Mouse (Mus musculus) heart, adult 8-10 months (tissue): Measurements from ENCODE around the gene Gtpbp8. TPM values are rescaled to one million over a fixed set of nuclear protein-coding genes. Genes with fewer than 3 reads are reported as not detected.

ENCODE experiments used
- DNase-seq: peaks from one replicate; pipeline ENCODE4 v3.0.0; 2022; ENCODE audit warnings: low spot score
- total RNA-seq, 4 experiments: library from RNA; stranded (reverse); gene quantifications; 2 replicates each; pipeline ENCODE4 v1.2.4; 2022

Gene Gtpbp8
- total RNA-seq, 4 experiments from 2014 or later, result 9.6 to 11.7 (median 10.9) TPM

GRCm38 (mm10) chr16:44725286-44726223 lies 20.6 kb downstream of the Gtpbp8 start:
- peak; percentile 83 for DNase-seq

GRCm38 (mm10) chr16:44724847-44725246 lies 21.3 kb downstream of the Gtpbp8 start:
- DNase-seq, result no peak

- DNase-seq, result peak; percentile 94
These were observed 21.9 kb downstream of the Gtpbp8 start, which contains the start of gene Nepro for GRCm38 (mm10) chr16:44724083-44724787. Gene Nepro, plus strand, starts transcription at chr16:44724301.

GRCm38 (mm10) chr16:44722666-44723065 lies 23.5 kb downstream of the Gtpbp8 start:
- DNase-seq, result no peak

- no peak for DNase-seq
These were observed 25.6 kb downstream of the Gtpbp8 start for GRCm38 (mm10) chr16:44720518-44720917.

GRCm38 (mm10) chr16:44719349-44719748 lies 26.8 kb downstream of the Gtpbp8 start:
- DNase-seq, result no peak

GRCm38 (mm10) chr16:44717838-44718237 lies 28.3 kb downstream of the Gtpbp8 start:
- DNase-seq, result no peak

GRCm38 (mm10) chr16:44717141-44717634 lies 29.0 kb downstream of the Gtpbp8 start:
- no peak for DNase-seq

- peak; percentile 53 for DNase-seq
These were observed 29.6 kb downstream of the Gtpbp8 start for GRCm38 (mm10) chr16:44716305-44717140.

- no peak for DNase-seq
These were observed 42.7 kb downstream of the Gtpbp8 start for GRCm38 (mm10) chr16:44703458-44703857.

GRCm38 (mm10) chr16:44702272-44702671 lies 43.9 kb downstream of the Gtpbp8 start:
- DNase-seq, result no peak

- no peak for DNase-seq
These were observed 45.0 kb downstream of the Gtpbp8 start for GRCm38 (mm10) chr16:44701155-44701554.

- DNase-seq, result no peak
These were observed 48.5 kb downstream of the Gtpbp8 start for GRCm38 (mm10) chr16:44697473-44698205.

- DNase-seq, result peak; percentile 68
These were observed 50.1 kb downstream of the Gtpbp8 start for GRCm38 (mm10) chr16:44695859-44696620.

GRCm38 (mm10) chr16:44695214-44695858 lies 50.8 kb downstream of the Gtpbp8 start:
- no peak for DNase-seq

- DNase-seq, result no peak
These were observed 52.5 kb downstream of the Gtpbp8 start for GRCm38 (mm10) chr16:44693695-44694094.

GRCm38 (mm10) chr16:44692541-44692940 lies 53.6 kb downstream of the Gtpbp8 start:
- DNase-seq, result no peak

- peak; percentile 48 for DNase-seq
These were observed 54.5 kb downstream of the Gtpbp8 start for GRCm38 (mm10) chr16:44691561-44692141.

- DNase-seq, result no peak
These were observed 55.1 kb downstream of the Gtpbp8 start for GRCm38 (mm10) chr16:44691066-44691465.
